Comparison of ENCODE assay signal across 11 mouse cellular contexts in the genomic region with DNA sequence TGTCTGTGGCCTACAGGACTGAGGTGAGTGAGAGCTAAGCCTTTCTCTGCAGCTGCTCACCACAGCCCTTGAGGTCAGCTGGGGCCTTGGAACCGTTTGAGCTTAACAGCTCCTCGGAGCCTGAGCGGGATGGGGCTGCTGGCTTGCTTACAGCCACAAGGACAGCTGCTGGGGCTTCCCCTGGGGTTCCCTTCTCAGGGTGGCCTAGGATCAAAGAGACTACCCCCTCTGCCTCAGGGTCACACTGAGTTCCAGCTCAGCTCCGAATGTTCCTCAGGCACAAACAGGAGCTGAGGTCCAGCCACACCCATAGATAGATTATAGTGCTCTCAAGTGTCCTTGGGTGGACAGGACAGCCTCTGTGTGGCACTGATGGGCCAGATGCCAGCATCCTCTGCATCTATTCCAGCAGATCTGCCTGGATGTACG.
A peak's percentile ranks its signal among the peaks of the same experiment; 100 is the strongest.
DNase-seq lines count a peak whose midpoint lies in the region; ATAC-seq and TF ChIP-seq lines count a peak whose summit lies in the region.
"Had no signal": no experiment of that assay in that cellular context is flagged by ENCODE, and none has a peak within 500 bp of the region (broad histone marks: within the 10 kb centered on the region; RNA-seq: fewer than 3 reads in every experiment).

No protein-coding gene starts in this region.

- no peak for TF ChIP-seq EP300 in stomach, postnatal 0 days (optimal IDR thresholded peaks at IDR 0.05)

- H3K4me3 ChIP-seq in E14TG2a.4 (replicated peaks; ENCODE audit: low read length): peak overlapping the region; percentile 99
- H3K4me3 ChIP-seq in embryonic facial prominence, embryonic 14.5 days (ENCODE audit: low read depth, low read length): no peak overlapping the region
- no peak overlapping the region for H3K4me3 ChIP-seq in limb, embryonic 15.5 days
- H3K4me3 ChIP-seq in stomach, postnatal 0 days (ENCODE audit: low read depth, low read length): no peak overlapping the region

- H3K36me3 ChIP-seq in E14TG2a.4 (ENCODE audit: insufficient read depth, low read length): peaks cover 99% of the 10 kb centered on the region
- H3K36me3 ChIP-seq in embryonic facial prominence, embryonic 14.5 days (ENCODE audit: control insufficient read depth, insufficient read depth, low read length): no peaks in the 10 kb centered on the region
- H3K36me3 ChIP-seq in limb, embryonic 15.5 days: no peaks in the 10 kb centered on the region
- H3K36me3 ChIP-seq in stomach, postnatal 0 days (ENCODE audit: control insufficient read depth, insufficient read depth, low read length): no peaks in the 10 kb centered on the region

- DNase-seq in heart, adult 18-20 months: peak; percentile 13 to 26
- DNase-seq in heart, adult 8-10 months (ENCODE audit: low spot score): no peak
- peak; percentile 73 for DNase-seq in embryonic facial prominence, embryonic 14.5 days (ENCODE audit: low spot score)
- DNase-seq in stomach, postnatal 0 days (ENCODE audit: low spot score): no peak
- DNase-seq in layer of hippocampus, postnatal 36 days: no peak
- no peak for DNase-seq in Muller cell, postnatal 12 days (ENCODE audit: inconsistent ontology term)
- DNase-seq: B cell, adult 2 months; kidney, adult 8-10 months had no signal

- no peak overlapping the region for H3K9ac ChIP-seq in embryonic facial prominence, embryonic 14.5 days (ENCODE audit: low read depth, low read length)
- no peak overlapping the region for H3K9ac ChIP-seq in limb, embryonic 15.5 days
- H3K9ac ChIP-seq in stomach, postnatal 0 days (ENCODE audit: low read length): no peak overlapping the region

- H3K9me3 ChIP-seq in E14TG2a.4 (ENCODE audit: low read length): no peaks in the 10 kb centered on the region
- H3K9me3 ChIP-seq in embryonic facial prominence, embryonic 14.5 days (ENCODE audit: control insufficient read depth, low read length): no peaks in the 10 kb centered on the region
- no peaks in the 10 kb centered on the region for H3K9me3 ChIP-seq in limb, embryonic 15.5 days
- no peaks in the 10 kb centered on the region for H3K9me3 ChIP-seq in stomach, postnatal 0 days (ENCODE audit: control insufficient read depth, low read length)

- peaks cover 99% of the 10 kb centered on the region for H3K4me1 ChIP-seq in E14TG2a.4 (replicated peaks; ENCODE audit: low read depth, low read length)
- no peaks in the 10 kb centered on the region for H3K4me1 ChIP-seq in embryonic facial prominence, embryonic 14.5 days (ENCODE audit: control insufficient read depth, insufficient read depth, low read length)
- H3K4me1 ChIP-seq in limb, embryonic 15.5 days: peaks cover 8% of the 10 kb centered on the region; the same call in 1 of the 2 replicates
- no peaks in the 10 kb centered on the region for H3K4me1 ChIP-seq in stomach, postnatal 0 days (replicated peaks; ENCODE audit: control insufficient read depth, insufficient read depth)

- H3K27me3 ChIP-seq in E14TG2a.4 (ENCODE audit: insufficient read depth, low read length): no peaks in the 10 kb centered on the region
- no peaks in the 10 kb centered on the region for H3K27me3 ChIP-seq in embryonic facial prominence, embryonic 14.5 days (replicated peaks; ENCODE audit: control insufficient read depth, insufficient read depth, low read length)
- H3K27me3 ChIP-seq in limb, embryonic 15.5 days: no peaks in the 10 kb centered on the region
- no peaks in the 10 kb centered on the region for H3K27me3 ChIP-seq in stomach, postnatal 0 days (ENCODE audit: control insufficient read depth, insufficient read depth, low read length)

- 20% methylated on average over 5 of the region's 5 CpGs for WGBS in embryonic facial prominence, embryonic 14.5 days
- WGBS in limb, embryonic 15.5 days: 33% methylated on average over 5 of the region's 5 CpGs
- WGBS in stomach, postnatal 0 days: 32% methylated on average over 5 of the region's 5 CpGs

- peak; percentile 65; the same call in 1 of the 2 replicates for ATAC-seq in embryonic facial prominence, embryonic 14.5 days (ENCODE audit: low read depth)
- ATAC-seq in limb, embryonic 15.5 days (ENCODE audit: insufficient number of reproducible peaks, low FRiP score, low TSS enrichment, low read depth): peak; percentile 43; the same call in 1 of the 2 replicates
- no peak for ATAC-seq in stomach, postnatal 0 days (ENCODE audit: low FRiP score, low TSS enrichment)

- no peak overlapping the region for H3K27ac ChIP-seq in embryonic facial prominence, embryonic 14.5 days (replicated peaks; ENCODE audit: low read depth, low read length)
- no peak overlapping the region for H3K27ac ChIP-seq in limb, embryonic 15.5 days
- no peak overlapping the region for H3K27ac ChIP-seq in stomach, postnatal 0 days (replicated peaks)

- H3K4me2 ChIP-seq in embryonic facial prominence, embryonic 14.5 days (ENCODE audit: low read depth, low read length): no peak overlapping the region
- no peak overlapping the region for H3K4me2 ChIP-seq in limb, embryonic 15.5 days
- no peak overlapping the region for H3K4me2 ChIP-seq in stomach, postnatal 0 days (replicated peaks; ENCODE audit: low read depth)
- H3K4me2 ChIP-seq: midbrain, embryonic 11.5 days had no signal

- TF ChIP-seq CTCF in E14TG2a.4 (conservative IDR thresholded peaks at IDR 0.05; ENCODE audit: low read length): no peak
- TF ChIP-seq CTCF in stomach, postnatal 0 days (IDR thresholded peaks at IDR 0.05; ENCODE audit: low read depth): no peak

Comparison
In these comparisons a context has a peak if more than half of its experiments do, and no peak if none do; other contexts are left out.
1. DNase-seq: peak in heart, adult 18-20 months (2 of 2) and embryonic facial prominence, embryonic 14.5 days (single experiment); none in heart, adult 8-10 months (single experiment), stomach, postnatal 0 days (single experiment), layer of hippocampus, postnatal 36 days (0 of 2) and Muller cell, postnatal 12 days (single experiment).